ENCODE assay signal across 30 mouse cellular contexts in genomic region chr5:75072532-75072931, GRCm38 (mm10). TPM values are rescaled to one million over a fixed set of nuclear protein-coding genes. Genes with fewer than 3 reads are reported as not detected.
"Had no signal": no experiment of that assay in that cellular context is flagged by ENCODE, and none has a peak within 500 bp of the region (broad histone marks: within the 10 kb centered on the region; RNA-seq: fewer than 3 reads in every experiment).

No protein-coding gene starts in this region.

- DNase-seq: gastrocnemius, postnatal 14 days; gastrocnemius, postnatal 36 days; heart, adult 2 months; heart, postnatal 14 days; heart, postnatal 36 days; kidney, adult 11 months; kidney, adult 2 months; kidney, adult 9 months; kidney, postnatal 14 days; kidney, postnatal 36 days; layer of hippocampus, adult 9-11 months; layer of hippocampus, postnatal 36 days; left cerebral cortex, postnatal 4 days had no signal

- ATAC-seq: hindbrain, postnatal 0 days; liver, embryonic 12.5 days had no signal

- H3K4me2 ChIP-seq: heart, embryonic 11.5 days; heart, embryonic 13.5 days; heart, embryonic 15.5 days; hindbrain, embryonic 13.5 days; hindbrain, embryonic 15.5 days; kidney, embryonic 15.5 days; limb, embryonic 13.5 days; limb, embryonic 15.5 days; liver, embryonic 12.5 days had no signal

- H3K27ac ChIP-seq: heart, adult 2 months; heart, embryonic 13.5 days; heart, embryonic 15.5 days; hindbrain, embryonic 13.5 days; hindbrain, embryonic 15.5 days; hindbrain, postnatal 0 days; kidney, embryonic 15.5 days; kidney, postnatal 0 days; limb, embryonic 13.5 days; limb, embryonic 15.5 days; liver, embryonic 12.5 days had no signal

- H3K36me3 ChIP-seq: heart, embryonic 13.5 days; heart, embryonic 15.5 days; hindbrain, embryonic 13.5 days; hindbrain, embryonic 15.5 days; kidney, embryonic 15.5 days; limb, embryonic 13.5 days; limb, embryonic 15.5 days; liver, embryonic 12.5 days had no signal

- H3K4me3 ChIP-seq: heart, adult 2 months; heart, embryonic 13.5 days; heart, embryonic 15.5 days; hindbrain, embryonic 13.5 days; hindbrain, embryonic 15.5 days; kidney, embryonic 15.5 days; limb, embryonic 13.5 days; limb, embryonic 15.5 days; liver, embryonic 12.5 days had no signal

- H3K9ac ChIP-seq: heart, embryonic 13.5 days; heart, embryonic 15.5 days; hindbrain, embryonic 13.5 days; hindbrain, embryonic 15.5 days; kidney, embryonic 15.5 days; limb, embryonic 13.5 days; limb, embryonic 15.5 days; liver, embryonic 12.5 days had no signal

- H3K9me3 ChIP-seq: heart, embryonic 13.5 days; heart, embryonic 15.5 days; hindbrain, embryonic 13.5 days; hindbrain, embryonic 15.5 days; kidney, embryonic 15.5 days; limb, embryonic 13.5 days; limb, embryonic 15.5 days; liver, embryonic 12.5 days had no signal

RNA-seq across cellular contexts. Expression of gene Gsx2, which starts 2.9 kb away (rescaled TPM):
- polyA plus RNA-seq: gonadal fat pad, adult 2 months; heart, adult 2 months; heart, embryonic 11.5 days; heart, embryonic 13.5 days; heart, embryonic 15.5 days; heart, postnatal 0 days; intestine, embryonic 14.5 days; kidney, adult 2 months; kidney, embryonic 15.5 days; kidney, postnatal 0 days; large intestine, adult 2 months; limb, embryonic 11.5 days; limb, embryonic 13.5 days; limb, embryonic 15.5 days; liver, adult 2 months; liver, embryonic 12.5 days had no signal
